Mouse (Mus musculus) forebrain, embryonic 14.5 days (tissue): ENCODE measurements around the gene Il1rl1. TPM values are rescaled to one million over a fixed set of nuclear protein-coding genes. Genes with fewer than 3 reads are reported as not detected.
A peak's percentile ranks its signal among the peaks of the same experiment; 100 is the strongest.

Experiments used
- ATAC-seq: fragments of 200-750 bp; cut with Nextera tagmentation; 2 replicates; pipeline ENCODE4 v1.8.0; 2017; ENCODE audit warnings: mild to moderate bottlenecking, moderate library complexity
- DNase-seq: peaks from one replicate; pipeline ENCODE4 v3.0.0-alpha.2; 2015; ENCODE audit warnings: low spot score
- H3K27ac ChIP-seq: fragments of 300-500 bp; sonication (generic); 2 replicates; pipeline ENCODE4 v1.5.1; 2014; ENCODE audit warnings: low read depth, mild to moderate bottlenecking, control low read depth, low read length, moderate library complexity
- H3K27me3 ChIP-seq: fragments of 300-500 bp; sonication (generic); replicated peaks from 2 replicates; pipeline ENCODE4 v1.6.1; 2014; ENCODE audit warnings: low read length, control low read depth, mixed read lengths; ENCODE audit not compliant: control insufficient read depth, insufficient read depth
- H3K36me3 ChIP-seq: fragments of 300-500 bp; sonication (generic); 2 replicates; pipeline ENCODE4 v1.6.1; 2014; ENCODE audit warnings: low read length, control low read depth; ENCODE audit not compliant: control insufficient read depth, insufficient read depth
- H3K4me1 ChIP-seq: fragments of 300-500 bp; sonication (generic); 2 replicates; pipeline ENCODE4 v1.6.1; 2014; ENCODE audit warnings: antibody characterized with exemption, low read length, control low read depth; ENCODE audit not compliant: control insufficient read depth, insufficient read depth
- H3K4me2 ChIP-seq: fragments of 300-500 bp; sonication (generic); 2 replicates; pipeline ENCODE4 v1.6.1; 2014; ENCODE audit warnings: mild to moderate bottlenecking, control low read depth, low read length
- H3K4me3 ChIP-seq: fragments of 300-500 bp; sonication (generic); 2 replicates; pipeline ENCODE4 v1.5.1; 2014; ENCODE audit warnings: low read depth, low read length, control low read depth
- H3K9ac ChIP-seq: fragments of 300-500 bp; sonication (generic); 2 replicates; pipeline ENCODE4 v1.6.1; 2014; ENCODE audit warnings: mild to moderate bottlenecking, low read length, control low read depth, moderate library complexity
- H3K9me3 ChIP-seq: fragments of 300-500 bp; sonication (generic); replicated peaks from 2 replicates; pipeline ENCODE4 v1.6.1; 2016; ENCODE audit warnings: low read length, control low read depth, mixed read lengths; ENCODE audit not compliant: control insufficient read depth
- WGBS: fragments of 180-500 bp; shearing (Covaris S2); extraction: QIAGEN DNeasy Blood & Tissue Kit; methylation state at CpG from one replicate; pipeline ENCODE4 v1.1.7; 2014; 5-methylcytosine and 5-hydroxymethylcytosine counted together
- polyA plus RNA-seq: library from polyadenylated mRNA; unstranded; fragments of >200 nt; fragmentation: Nextera tagmentation; extraction: Ambion mirVana; gene quantifications from 2 replicates; pipeline ENCODE4 v1.2.1, GENCODE M21; 2014

Il1rl1 gene
- polyA plus RNA-seq: 0.07 TPM in 1 of 2 replicates, not detected in the other

DNA sequence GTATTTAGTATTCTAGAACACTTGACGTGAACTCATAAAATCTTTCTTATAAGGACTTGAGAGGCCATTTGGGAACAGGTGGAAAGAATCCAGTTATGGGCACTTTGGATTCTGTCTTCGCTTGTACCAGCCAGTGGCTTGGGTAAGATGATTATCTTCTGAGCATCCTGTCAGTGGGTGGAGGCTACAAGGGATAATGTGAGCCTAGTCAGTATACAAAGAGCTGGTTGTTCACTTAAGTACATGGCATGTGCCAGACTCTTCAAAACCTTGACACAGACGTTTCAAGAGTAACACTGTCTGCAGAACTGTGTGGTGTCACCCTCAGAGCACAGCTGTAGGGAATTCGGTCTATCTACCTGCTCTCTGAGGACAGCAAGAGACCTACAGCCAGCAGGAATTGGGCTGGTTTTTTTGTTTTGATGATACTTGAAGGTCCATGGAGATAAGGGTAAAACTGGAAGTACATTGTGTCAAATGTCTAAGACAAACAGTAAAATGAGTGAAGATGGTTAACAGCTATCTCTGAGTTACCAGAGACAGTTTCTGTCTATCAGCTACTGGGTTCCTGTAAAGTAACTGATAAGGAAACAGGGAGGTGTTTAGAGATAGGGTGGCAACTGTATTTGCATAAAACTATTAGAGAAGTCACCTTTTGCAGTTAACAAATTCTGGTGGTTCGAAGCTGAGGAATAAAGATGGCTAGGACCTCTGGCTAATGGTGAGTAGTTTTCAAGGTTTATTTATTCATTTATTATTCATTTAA is at the start of gene Il1rl1:
Gene Il1rl1, plus strand, starts transcription at position 661 of the 766 bp plus-strand sequence.
- no peak for ATAC-seq
- Histone ChIP-seq H3K4me3 (no peak within 1 kb of the TSS), H3K27ac (no peak within 1 kb of the TSS), H3K27me3 (no peaks in the 10 kb centered on the region), H3K36me3 (no peaks in the 10 kb centered on the region), H3K9ac (no peak within 1 kb of the TSS), H3K4me2 (no peak within 1 kb of the TSS), H3K4me1 (no peaks in the 10 kb centered on the region), H3K9me3 (no peaks in the 10 kb centered on the region)
- no peak for DNase-seq
- 77% methylated on average over 5 of the region's 5 CpGs for WGBS

DNA sequence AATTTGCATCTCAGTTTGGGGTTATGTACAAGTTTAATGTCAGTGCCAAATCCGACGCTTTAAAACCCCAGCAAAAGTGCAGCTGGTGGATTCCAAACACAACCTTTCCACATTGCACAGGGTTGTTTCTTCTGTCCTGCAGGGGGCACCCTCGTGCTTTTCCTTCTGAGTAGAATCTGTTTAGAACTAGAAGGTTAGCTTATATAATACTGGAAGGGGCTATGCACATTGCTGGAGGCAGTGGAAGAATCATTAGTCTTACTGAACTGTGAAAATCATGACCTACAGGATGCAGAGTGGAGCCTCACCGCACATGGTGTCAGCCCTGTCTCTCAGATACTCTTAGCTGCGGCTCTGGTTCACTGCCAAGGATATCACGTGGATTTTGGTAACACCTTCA is 49.3 kb upstream of the Il1rl1 start:
- H3K9ac ChIP-seq: no peak overlapping the region
- H3K27me3 ChIP-seq: no peaks in the 10 kb centered on the region
- no peak for ATAC-seq
- no peak overlapping the region for H3K4me3 ChIP-seq
- no peaks in the 10 kb centered on the region for H3K36me3 ChIP-seq
- no peaks in the 10 kb centered on the region for H3K9me3 ChIP-seq
- 64% methylated on average over 6 of the region's 6 CpGs for WGBS
- H3K4me2 ChIP-seq: no peak overlapping the region
- H3K4me1 ChIP-seq: no peaks in the 10 kb centered on the region
- DNase-seq: peak; percentile 65
- no peak overlapping the region for H3K27ac ChIP-seq

DNA sequence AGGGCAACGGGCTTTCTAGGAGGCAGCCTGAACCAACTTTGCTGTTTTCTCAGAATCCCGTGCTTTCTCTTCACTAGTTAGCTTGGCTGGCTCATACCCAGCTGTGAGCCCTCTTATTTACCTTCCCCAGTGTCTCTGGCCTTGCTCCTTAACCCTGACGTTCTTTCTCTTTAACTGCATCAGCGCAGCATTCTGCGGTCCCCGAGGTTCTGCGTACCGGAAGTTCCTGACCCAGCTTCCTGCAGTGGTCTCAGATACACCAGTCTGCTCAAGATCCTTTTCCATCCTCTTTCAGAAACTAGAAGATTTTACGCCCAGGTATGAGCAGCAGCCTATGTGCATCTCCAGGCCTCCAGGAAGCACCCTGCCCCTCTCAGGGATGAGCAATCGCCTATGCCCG is 48.4 kb upstream of the Il1rl1 start:
- H3K4me1 ChIP-seq: no peaks in the 10 kb centered on the region
- H3K4me2 ChIP-seq: no peak overlapping the region
- WGBS: 87% methylated on average over 11 of the region's 11 CpGs
- ATAC-seq: no peak
- H3K27me3 ChIP-seq: no peaks in the 10 kb centered on the region
- no peak overlapping the region for H3K27ac ChIP-seq
- DNase-seq: no peak
- no peaks in the 10 kb centered on the region for H3K36me3 ChIP-seq
- no peak overlapping the region for H3K4me3 ChIP-seq
- no peaks in the 10 kb centered on the region for H3K9me3 ChIP-seq
- no peak overlapping the region for H3K9ac ChIP-seq

DNA sequence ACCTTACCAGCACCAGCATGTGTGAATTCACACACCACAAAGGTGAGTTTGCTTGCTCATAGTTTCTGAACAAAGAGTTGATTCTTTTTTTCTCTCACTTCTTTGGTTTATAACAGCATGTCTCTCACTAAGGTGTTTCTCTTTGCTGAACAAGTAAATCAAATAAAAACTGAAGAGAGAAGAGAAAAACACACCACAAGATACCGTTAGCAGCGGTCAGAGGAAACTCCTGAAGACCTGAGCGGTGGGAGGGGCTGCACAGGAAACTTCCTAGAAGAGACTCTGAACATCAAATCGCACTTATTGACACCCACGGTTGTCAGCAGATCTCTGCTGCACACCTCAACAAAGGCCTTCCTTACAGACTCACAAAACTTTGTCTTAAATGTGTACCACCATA is 46.5 kb upstream of the Il1rl1 start:
- Histone ChIP-seq H3K9ac (no peak overlapping the region), H3K27me3 (no peaks in the 10 kb centered on the region), H3K36me3 (no peaks in the 10 kb centered on the region), H3K27ac (no peak overlapping the region), H3K4me3 (no peak overlapping the region), H3K4me2 (no peak overlapping the region), H3K4me1 (no peaks in the 10 kb centered on the region), H3K9me3 (no peaks in the 10 kb centered on the region)
- ATAC-seq: no peak
- DNase-seq: no peak
- WGBS: 88% methylated on average over 5 of the region's 5 CpGs

DNA sequence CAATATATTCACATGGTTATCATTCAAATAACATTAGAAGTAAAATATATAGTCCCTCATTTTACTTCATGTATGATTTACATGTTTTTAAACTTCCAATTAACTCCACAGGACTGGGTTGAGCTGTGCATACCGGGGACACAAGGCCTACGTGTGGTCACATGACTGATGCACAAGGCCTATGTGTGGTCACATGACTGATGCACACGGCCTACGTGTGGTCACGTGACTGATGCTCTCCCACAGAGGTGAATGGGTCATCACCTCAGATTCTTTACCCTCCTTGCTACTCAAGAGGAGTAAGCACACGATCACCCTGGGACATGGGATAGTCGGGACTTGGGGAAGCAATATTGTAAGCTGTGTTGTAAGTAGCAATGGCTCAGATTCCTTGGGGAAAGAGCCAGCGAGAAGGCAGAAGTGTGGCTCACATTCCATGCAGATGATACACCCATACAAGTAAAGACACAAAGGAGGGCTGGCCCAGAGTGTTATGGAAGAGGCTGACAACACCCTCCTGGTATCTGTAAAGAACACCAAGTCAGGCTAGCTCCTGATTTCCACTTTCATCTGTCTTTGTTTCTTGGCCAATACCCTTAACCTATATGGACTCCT is 44.3 kb upstream of the Il1rl1 start:
- ATAC-seq: no peak
- WGBS: 93% methylated on average over 8 of the region's 8 CpGs

DNA sequence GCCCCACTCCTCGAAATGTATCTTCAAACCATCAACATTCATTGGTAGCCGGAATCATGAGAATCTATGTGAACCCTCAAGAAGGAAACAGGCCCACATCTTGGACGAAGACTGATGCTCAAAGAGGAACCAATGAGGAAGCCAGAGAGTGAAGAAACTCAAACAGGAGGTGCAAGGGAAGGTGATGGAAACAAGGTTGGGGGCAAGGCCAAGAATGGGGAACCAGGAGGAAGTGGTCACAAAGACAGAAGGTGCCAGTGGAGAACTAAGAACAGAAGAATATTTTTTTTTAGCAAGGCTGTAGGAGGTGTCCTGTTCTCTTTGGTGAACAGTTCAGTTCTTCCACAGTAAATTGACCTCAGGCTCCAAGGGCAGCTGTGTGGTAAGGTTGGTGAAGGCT is 38.0 kb upstream of the Il1rl1 start:
- DNase-seq: no peak
- no peaks in the 10 kb centered on the region for H3K27me3 ChIP-seq
- H3K9me3 ChIP-seq: no peaks in the 10 kb centered on the region
- WGBS: 93% methylated on average over 3 of the region's 3 CpGs
- no peak overlapping the region for H3K27ac ChIP-seq
- ATAC-seq: no peak
- no peak overlapping the region for H3K4me2 ChIP-seq
- no peaks in the 10 kb centered on the region for H3K36me3 ChIP-seq
- no peak overlapping the region for H3K9ac ChIP-seq
- no peak overlapping the region for H3K4me3 ChIP-seq
- H3K4me1 ChIP-seq: no peaks in the 10 kb centered on the region

More for the DNA sequence above, 44.3 kb upstream of the Il1rl1 start:
- Histone ChIP-seq H3K27ac (no peak overlapping the region), H3K4me1 (no peaks in the 10 kb centered on the region), H3K36me3 (no peaks in the 10 kb centered on the region), H3K9ac (no peak overlapping the region), H3K4me2 (no peak overlapping the region), H3K27me3 (no peaks in the 10 kb centered on the region), H3K9me3 (no peaks in the 10 kb centered on the region), H3K4me3 (no peak overlapping the region)
- DNase-seq: no peak

DNA sequence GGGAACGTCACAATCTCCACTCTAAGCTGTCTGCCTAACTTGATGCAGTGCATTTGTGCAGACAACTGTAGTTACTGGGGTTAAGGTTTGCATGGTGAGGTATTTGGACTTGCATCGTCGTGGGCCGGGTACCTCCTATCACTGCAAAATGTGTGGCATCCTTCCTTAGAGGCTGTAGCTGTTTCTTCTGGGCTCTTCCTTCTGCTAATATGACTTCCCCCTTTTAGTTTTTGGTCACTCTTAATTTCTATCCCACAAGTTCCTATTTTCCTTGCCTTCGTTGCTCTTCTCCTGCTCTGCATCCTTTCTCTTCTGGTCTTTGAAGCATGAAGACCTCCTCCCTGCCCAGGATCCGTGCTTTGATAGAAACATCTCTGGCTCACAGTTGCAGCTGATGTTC is 36.8 kb upstream of the Il1rl1 start:
- Histone ChIP-seq H3K27me3 (no peaks in the 10 kb centered on the region), H3K4me2 (no peak overlapping the region), H3K27ac (no peak overlapping the region), H3K4me3 (no peak overlapping the region), H3K36me3 (no peaks in the 10 kb centered on the region), H3K4me1 (no peaks in the 10 kb centered on the region), H3K9ac (no peak overlapping the region), H3K9me3 (no peaks in the 10 kb centered on the region)
- no peak for DNase-seq
- no peak for ATAC-seq
- 88% methylated on average over 6 of the region's 6 CpGs for WGBS

DNA sequence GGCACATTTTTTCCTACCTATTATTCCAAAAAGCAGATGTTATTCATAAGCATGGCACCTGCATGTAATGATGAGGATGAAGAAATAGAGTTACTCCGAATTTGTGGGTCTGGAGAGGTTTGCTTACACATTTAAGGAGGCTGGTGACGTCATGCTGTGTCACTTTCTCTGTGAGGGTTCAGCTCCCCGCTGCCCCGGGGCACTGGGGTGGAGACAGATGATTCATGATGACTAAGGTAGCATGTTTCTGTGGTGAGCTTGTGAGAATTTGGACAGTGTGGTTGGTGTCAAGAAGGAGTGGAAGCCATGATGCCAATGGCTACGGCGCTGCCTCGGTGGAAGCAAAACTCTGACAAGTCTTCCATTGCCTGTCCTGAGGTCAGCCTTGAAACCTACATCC is 36.2 kb upstream of the Il1rl1 start:
- no peak overlapping the region for H3K27ac ChIP-seq
- no peak overlapping the region for H3K9ac ChIP-seq
- H3K4me3 ChIP-seq: no peak overlapping the region
- no peaks in the 10 kb centered on the region for H3K4me1 ChIP-seq
- no peaks in the 10 kb centered on the region for H3K9me3 ChIP-seq
- no peak overlapping the region for H3K4me2 ChIP-seq
- no peak for ATAC-seq
- no peak for DNase-seq
- H3K36me3 ChIP-seq: no peaks in the 10 kb centered on the region
- 91% methylated on average over 7 of the region's 7 CpGs for WGBS
- no peaks in the 10 kb centered on the region for H3K27me3 ChIP-seq

DNA sequence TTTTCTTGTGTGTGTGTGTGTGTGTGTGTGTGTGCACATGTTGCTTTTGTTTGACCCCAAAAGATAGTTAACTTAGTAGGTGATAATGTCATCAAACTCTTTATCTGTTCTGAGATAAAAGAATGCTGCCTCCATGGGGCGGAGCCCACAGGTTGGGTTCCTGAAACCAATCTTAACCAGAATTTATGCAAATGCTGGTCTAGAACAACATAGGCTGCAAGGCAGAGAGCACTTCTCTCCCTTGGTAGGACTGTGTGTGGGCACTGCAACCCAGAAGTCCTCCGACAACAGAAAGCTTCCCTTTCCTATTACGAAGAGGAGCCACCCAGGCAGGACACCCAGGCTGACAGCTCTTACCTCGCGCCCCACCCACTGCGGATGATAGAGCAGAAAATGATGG is 29.7 kb upstream of the Il1rl1 start:
- WGBS: 94% methylated on average over 6 of the region's 6 CpGs

More for the DNA sequence above, 29.7 kb upstream of the Il1rl1 start:
- DNase-seq (no peak), ATAC-seq (no peak)
- H3K9ac ChIP-seq: no peak overlapping the region
- no peak overlapping the region for H3K27ac ChIP-seq
- no peaks in the 10 kb centered on the region for H3K9me3 ChIP-seq
- no peaks in the 10 kb centered on the region for H3K4me1 ChIP-seq
- no peaks in the 10 kb centered on the region for H3K36me3 ChIP-seq
- H3K4me3 ChIP-seq: no peak overlapping the region
- no peak overlapping the region for H3K4me2 ChIP-seq
- no peaks in the 10 kb centered on the region for H3K27me3 ChIP-seq
